Mouse (Mus musculus): ENCODE results near the gene Erg. TPM values are rescaled to one million over a fixed set of nuclear protein-coding genes. Genes with fewer than 3 reads are reported as not detected.

Gene Erg
- polyA plus RNA-seq, 1 experiment from 2014 or later, result 1.8 TPM

Other genes with a start within 250 kb of the Erg start
- 11.7 and 13.1 TPM in 2 replicates for gene Ets2, start 115.5 kb upstream of the Erg start, polyA plus RNA-seq (2015; fragmentation: Nextera tagmentation; extraction: Ambion mirVana)